Mouse (Mus musculus) MN1 (cell line): Measurements from ENCODE around the gene Inafm1.
"Not testable (repeated sequence)": the region's sequence is repeated elsewhere in the genome, so short reads cannot be mapped to it uniquely, and the experiment has no call there.

Experiments
- DNase-seq: peaks from one replicate; pipeline ENCODE4 v3.0.0-alpha.2; 2016; ENCODE audit warnings: low spot score

Inafm1 gene

DNA sequence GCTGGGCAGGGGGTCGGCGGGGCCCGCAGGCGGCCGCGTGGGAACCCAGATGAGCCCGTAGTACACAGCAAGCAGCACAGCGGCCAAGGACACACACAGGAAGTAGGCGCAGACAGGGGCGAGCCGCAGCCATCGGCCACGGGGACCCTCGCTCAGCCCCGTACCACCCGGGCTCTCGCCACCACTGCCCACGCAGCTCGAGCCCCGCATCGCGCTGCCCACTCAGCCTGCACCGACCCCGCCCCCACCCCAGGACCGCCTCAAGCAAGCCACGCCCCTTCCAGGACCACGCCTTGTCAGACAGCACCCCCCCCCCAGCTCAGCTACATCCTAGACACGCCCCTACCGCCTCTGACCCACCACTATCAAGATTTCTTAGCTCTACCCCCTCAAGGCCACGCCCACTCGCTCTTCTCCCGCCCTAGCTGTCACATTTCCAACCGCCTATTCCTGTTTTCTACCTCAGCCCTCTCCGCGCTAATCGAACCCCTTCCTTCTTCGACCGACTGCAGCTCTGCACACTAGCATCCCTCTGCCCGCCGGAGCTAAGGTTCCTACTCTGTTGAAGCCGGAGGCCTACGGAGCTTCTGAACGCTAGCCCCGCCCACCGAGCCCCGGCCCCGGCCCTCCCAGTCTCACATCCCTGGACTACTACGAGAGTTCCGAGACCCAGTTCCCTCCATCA, at the start of gene Inafm1:
TSS of gene Inafm1 (minus strand) at position 537 of the 685 bp plus-strand sequence.
- DNase-seq = peak; percentile 88

DNA sequence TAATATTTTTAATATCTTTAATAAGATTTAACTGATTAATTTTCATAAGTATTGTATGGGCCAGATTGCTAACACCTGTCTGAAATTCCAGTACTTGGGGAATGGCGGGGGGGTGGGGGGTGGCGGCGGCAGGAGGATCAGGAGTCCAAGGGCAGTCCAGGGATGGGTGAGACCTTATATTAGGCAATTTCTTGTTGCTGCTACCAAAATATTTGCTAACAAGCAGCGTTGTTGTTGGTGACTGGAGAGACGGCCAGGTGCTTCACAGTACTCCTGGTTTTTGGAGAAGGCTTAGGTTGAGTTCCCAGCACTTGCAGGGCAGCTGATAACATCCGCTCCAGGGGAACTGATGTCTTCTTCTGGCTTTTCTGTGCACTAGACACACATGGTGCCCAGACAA, 47.1 kb upstream of the Inafm1 start:
- DNase-seq = no peak

DNA sequence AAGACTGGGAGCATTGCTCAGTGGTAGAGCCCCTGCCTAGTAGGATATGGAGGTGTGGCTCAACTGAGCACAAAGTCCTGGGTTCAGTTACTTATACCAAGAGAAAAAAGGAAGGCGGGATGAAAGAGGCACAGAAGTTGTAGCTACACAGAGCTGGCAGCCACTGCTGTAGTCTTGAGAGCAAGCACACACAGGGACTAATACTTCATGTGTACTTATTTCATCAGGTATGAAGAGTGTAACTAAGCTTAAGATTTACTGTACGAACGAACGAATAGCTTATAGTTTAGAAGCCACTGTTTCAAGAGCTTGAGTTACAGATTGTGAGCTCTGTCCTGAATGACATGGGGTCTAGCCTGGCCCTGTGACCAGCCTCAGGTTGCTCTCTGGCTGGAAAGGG, 45.8 kb upstream of the Inafm1 start:
- DNase-seq = no peak

DNA sequence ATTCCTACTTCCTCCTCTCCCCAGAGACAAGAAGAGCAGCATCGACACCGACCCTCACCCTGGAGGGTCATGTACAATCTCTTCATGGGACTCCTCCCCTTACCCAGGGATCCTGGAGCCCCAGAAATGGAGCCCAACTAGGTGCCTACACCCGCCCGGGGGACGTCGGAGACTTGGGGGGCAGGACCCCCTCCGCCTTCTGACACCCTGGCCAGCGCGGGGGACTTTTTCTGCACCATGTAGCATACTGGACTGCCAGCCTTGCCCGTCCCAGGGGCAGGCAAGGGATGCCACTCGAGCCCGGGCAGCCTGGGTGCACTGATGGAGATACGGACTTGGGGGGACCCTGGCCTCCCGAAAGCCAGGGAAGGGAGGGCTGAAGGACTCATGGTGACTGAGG, 43.7 kb upstream of the Inafm1 start:
- DNase-seq = no peak

DNA sequence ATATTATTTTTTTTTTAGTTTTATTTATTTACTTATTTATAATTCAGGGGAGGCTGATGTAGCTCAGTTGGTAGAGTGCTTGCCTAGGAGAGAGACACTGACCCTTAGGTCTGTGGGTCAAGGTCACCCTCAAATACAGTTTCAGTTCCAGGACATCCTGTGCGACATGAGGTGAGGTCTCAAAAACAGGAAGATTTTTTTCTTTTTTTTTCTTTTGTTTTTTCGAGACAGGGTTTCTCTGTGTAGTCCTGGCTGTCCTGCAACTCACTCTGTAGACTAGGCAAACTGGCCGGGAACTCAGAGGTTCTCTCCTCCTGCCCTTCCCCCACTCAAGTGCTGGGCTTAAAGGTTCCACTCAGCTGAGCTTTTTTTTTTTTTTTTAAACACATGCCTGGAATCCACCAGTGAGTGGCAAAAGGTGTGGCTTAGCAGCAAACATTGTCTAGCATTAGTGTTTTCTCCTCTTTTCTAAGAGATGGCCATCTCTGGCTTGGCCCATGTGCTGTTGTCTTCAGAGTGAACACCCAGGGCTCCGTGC, 41.9 kb upstream of the Inafm1 start:
- no peak for DNase-seq

DNA sequence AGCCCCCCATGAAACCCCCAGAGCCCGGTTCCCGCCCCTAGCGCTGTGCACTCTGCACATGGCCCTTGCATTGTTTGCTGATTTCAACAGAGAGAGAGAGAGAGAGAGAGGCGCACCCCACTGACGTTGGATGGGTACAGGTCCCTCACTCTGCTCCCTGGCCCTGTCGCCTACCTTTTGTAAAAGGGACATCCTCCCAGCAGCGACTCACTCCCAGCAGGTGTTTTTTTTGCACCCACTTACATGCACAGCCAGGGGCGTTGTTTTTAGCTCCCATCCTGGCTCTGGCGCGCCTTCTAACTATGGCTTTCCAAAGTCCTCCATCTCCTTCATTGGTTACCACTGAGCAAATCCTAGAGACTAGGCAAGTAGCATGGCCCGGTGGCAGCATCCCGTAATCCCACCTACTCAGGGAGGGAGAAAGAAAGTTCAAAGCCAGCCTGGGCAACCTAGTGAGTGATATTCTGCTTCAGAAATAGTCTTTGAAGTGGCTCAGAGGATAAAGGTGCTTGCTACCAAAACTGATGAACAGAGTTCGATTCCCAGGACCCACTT, 40.9 kb upstream of the Inafm1 start:
- DNase-seq = no peak

DNA sequence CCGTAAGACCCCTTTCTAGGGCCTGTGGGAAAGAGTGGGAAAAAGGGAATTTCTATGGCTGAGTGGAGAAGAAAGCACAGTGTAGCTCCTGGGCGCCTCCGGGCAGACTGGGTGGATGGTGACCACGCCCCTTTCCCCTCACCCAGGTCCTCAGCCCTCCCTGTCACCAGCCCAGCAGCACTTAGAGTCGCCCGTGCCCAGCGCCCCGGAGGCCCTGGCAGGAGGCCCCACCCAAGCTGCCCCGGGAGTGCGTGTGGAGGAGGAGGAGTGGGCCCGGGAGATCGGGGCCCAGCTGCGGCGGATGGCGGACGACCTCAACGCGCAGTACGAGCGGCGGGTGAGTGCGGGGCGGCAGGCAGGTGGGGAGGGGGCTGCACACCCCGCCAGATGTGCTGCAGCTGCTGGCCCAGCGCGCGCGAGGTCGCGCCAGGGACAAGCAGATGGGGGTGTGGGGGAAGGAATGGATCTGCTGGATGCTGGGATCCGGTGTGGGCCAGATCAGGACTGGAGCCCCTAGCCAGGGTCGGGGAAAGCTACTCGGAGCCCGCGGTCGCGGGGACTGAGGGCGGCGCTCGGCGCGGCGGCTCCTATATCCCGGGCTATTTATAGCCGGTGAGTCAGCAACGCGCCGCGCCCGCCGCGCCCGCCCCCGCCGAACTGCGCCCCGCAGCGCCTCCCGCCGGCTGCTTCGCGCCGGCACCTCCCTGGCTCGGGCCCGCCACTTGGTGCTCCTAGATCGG, 40.2 kb upstream of the Inafm1 start:
- peak; percentile 85 for DNase-seq

DNA sequence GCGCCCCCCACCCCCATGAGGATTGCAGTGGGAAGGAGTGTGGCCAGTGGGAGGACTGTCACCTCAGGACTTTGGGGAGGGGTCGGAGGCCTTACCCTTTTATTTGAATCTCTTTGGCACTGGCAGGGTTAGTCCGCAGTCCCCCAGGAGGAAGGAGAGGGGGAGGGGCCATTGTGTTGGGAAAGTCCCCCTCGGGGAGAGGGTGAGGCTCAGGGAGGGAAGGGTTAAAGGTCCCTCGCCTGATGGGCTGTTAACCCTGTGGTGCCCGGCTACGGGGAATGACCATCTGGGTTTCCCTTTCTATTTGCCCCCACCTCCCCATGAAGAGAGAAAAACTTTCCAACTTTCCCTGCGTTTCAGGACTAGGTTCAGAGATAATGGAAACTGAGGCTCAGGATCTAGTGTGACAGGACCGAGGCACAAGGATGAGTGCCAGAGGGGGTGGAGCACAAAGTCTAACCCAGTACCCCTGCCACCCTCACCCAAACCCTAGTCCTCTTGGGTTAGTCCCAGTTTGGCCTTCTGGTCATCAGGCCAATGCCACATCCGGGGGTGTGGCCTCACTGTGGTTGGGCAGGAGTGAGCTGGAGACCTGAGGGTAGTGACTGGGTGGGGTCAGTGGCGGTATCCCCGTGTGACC, 39.4 kb upstream of the Inafm1 start:
- DNase-seq = peak; percentile 56

DNA sequence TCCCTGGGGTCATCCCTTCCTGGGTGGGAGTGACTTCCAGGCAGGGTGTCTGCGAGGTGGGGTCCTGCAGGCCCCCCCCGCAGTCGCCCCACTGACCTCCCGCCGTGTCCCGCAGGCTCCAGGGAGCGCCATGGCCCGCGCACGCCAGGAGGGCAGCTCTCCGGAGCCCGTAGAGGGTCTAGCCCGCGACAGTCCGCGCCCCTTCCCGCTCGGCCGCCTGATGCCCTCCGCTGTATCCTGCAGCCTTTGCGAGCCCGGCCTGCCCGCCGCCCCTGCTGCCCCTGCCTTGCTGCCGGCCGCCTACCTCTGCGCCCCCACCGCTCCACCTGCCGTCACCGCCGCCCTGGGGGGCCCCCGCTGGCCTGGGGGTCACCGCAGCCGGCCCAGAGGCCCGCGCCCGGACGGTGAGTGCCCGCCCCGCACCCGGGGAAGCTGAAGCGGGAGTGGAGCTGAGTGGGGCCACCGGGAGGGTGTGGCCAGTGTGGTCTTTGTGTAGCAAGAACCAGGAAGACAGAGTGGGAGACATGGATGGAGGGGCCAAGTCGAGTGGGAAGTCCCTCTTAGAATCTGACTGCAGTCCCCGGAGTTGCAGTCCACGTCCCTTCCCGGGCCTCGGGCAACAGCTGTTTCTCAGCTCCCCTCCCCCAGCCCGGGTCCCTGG, 38.7 kb upstream of the Inafm1 start:
- DNase-seq = no peak

DNA sequence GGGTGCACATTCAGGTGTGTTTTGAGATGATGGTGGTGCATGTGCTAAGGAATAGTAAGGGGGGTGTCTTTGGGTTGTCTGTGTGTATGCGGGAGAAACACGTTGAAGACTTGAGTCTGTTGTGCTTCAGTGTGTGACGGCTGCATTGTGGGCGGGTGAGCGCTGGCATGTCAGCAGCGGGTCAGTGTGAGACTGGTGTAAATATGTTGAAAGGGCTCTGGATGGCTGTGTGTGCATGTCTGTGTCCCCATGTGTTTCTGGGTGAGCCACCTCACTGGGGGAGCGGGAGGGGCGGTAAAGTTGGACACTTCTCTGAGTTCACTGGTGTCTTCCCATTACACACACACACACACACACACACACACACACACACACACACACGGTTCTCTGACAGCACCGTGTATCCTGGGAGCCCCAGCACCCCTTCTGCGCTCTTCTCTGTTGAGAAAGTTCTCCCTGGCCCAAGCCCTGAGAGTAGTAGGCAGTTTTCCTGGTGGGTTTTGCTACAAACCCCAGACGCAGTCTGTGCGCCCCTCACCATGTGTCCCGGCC, 38.1 kb upstream of the Inafm1 start:
- no peak for DNase-seq

DNA sequence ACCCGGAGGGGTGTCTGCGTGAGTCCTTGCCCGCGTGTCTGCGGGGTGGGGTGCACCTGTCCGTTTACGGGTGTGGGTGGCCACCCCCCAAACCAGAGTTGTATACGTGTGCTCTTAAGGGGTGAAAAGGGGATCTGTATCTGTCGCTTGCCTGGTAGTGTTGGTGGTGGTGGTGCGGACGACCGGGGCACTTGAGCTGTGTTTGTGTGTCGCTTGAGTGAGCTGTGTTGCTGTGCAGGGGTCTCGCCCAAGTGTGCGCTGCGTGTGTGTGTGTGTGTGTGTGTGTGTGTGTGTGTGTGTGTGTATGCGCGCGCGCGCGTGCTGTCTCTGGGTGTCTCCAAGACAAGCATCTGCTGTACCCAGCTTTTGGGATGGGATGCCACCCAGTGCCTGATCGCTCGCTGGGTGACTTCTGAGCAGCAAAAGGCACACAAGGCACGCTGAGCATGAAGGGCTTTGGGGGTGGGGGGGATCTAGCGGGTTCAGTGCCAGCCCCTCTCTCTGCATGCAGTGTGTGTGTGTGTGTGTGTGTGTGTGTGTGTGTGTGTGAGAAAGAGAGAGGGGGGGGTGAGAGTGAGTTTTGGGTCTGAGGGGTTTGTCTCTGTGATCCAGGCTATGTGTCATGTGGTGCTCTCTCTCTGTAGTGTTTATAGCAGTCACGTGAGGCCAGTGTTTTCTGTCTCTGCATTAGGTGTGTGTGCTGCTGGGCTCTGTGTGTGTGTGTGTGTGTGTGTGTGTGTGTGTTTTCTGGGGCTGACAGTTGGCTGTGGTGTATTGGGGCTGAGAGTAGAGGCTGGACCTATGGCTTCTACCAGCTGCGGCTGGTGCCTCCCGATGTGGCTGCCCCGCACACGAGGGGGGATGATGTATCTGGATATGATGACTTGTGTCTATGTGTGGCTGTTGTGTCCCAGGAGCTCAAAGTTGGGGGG, 37.4 kb upstream of the Inafm1 start:
- DNase-seq = peak; percentile 34

DNA sequence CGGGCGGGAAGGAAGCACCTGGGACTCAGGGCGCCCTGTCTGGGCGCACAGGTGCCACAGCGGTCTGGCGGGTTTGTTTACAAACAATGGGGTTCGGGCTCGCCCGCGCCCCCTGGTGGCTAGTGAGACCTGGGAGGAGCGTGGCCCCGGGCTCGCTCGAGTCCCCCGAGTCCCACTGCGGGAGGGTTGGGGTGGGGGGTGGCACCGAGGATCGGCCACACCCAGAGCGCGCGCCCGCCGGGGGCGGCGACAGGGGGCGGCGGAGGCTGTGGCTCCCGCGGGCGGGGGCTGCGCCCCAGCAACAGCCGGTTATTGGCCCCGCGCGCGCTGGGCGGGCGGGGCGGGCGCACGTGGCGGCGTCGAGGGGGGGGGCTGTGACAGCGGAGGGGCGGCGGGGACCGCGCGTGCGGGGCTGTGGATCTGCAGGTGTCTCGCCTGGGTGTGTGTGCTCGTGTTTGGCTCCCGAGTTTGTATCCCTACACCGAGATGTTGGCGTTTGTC, 36.7 kb upstream of the Inafm1 start:
- peak; percentile 89 for DNase-seq

DNA sequence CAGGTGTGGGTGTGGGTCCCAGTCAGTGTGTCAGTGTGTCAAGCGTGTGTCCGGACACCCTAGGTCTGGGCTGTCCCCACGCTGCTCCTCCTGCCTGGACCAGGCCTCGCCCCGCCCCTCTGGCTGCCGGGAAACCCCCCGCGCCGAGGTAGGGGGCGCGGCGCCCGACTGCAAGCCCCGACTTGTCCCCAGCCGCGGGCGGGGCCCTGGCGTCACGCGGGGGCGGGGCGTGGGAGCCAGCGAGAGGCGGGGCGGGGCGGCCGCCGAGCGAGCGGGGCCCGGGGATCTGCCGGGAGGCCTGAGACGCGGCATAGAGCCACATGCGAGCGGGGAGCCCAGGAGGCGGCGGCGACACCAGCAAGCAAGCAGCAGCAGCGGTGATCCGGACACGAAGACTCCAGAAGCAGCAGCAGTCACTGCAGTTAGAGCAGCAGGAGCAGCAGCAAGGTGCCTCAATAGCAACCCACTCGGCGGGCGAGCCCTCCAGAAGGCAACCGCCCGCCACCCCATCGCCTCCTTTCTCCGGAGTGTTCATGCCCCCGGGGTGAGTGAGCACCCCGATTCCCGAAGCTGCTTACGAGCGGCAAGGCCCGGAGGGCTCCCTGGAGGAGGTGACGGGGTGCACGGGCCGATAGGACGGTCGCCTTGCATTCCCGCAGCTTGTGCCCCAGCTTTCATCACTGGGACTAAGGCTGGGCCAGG, 36.1 kb upstream of the Inafm1 start:
- DNase-seq = peak; percentile 88

DNA sequence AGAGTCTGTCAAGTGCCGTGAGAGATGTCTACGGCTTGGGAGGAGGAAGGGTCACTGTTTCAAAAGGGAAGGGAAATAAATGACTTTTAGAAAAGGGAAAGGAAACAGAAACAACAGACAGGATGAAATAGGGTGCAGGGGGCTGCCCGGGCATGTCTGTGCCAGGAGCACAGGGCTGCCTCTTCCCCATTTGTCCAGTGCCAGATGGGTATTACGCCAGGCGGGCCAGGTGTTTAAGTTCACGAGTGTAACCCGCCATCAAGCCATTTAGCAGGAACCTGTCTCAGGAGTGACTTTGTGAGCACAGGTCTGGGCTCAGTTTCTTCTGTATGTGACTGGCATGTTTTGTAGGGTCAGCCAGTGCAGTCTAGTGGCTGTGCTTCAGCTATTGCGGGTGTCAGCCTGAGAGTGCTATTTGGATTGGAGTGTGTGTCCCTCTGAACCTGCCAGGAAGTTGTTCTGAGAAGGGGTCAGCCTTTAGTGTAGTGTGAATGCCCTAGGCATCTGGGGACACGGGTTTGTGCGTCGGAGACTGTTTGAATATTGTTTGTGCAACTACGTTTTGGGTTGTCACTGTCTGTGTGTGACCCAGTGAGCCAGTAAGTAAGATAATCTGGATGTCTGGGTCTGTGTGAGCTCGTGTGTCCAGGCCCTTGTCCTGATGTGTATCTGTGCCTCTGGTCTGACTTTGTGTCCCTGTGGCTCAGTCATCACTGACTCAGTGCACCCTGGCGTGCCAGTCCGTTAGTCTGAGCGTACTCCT, 35.3 kb upstream of the Inafm1 start:
- DNase-seq = no peak

DNA sequence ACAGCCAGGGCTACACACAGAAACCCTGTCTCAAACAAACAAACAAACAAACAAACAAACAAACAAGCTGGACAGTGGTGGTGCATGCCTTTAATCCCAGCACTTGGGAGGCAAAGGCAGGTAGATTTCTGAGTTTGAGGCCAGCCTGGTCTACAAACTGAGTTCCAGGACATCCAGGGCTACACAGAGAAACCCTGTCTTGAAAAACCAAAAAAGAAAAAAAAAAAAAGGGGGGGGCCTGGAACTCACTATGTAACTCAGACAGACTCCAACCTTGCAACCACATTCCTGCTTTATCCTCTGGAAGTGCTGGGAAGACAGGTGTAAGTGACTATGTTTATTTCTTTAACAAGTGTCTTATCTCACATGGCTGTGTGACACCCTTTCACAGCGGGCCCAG, 34.7 kb upstream of the Inafm1 start, which contains the start of gene Bbc3:
TSS of gene Bbc3 (plus strand) at position 301 of the 400 bp plus-strand sequence.
- not testable (repeated sequence) for DNase-seq

DNA sequence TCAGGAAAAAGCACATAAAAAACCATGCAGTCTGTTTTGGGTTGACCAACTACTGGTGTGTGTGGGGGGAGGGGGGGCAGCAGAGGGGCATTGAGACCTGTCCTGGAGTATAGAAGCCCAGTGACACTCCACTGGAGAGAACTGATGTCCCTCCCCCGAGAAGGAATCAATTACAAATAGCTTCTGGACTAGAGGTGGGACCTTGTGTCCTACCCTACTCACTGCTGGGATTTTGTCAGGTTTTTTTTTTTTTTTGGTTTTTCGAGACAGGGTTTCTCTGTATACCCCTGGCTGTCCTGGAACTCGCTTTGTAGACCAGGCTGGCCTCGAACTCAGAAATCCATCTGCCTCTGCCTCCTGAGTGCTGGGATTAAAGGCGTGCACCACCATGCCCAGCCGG, 33.7 kb upstream of the Inafm1 start:
- not testable (repeated sequence) for DNase-seq

DNA sequence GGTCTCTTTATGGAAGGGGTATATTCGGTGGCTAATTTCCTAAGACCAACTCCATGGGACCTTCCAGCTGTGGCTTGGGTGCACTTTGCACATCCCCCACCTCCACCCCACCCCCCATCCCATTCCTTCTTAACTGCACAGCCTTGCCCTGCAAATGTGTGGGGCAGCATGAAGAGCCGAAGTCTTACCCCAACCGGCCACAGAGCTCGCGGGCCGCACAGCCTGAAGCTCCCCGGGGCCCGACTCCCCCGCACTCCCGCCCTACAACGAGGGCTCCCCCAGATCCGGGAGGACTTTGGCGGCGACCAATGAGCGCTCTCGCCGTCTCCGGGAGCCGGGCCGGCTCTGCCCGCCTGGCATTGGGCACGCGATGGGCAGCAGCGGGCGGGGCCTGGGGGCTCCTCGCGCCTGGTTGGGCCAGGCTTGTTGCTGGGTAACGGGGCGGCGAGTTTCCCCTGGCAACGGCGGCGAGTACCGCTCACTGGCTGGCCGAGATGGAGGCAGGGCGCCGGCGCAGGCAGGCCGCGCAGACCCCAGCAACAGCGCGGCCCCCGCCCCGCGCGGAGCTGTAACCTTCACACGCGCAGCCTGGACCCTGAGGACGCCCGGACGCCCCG, 26.1 kb upstream of the Inafm1 start:
- peak; percentile 92 for DNase-seq

DNA sequence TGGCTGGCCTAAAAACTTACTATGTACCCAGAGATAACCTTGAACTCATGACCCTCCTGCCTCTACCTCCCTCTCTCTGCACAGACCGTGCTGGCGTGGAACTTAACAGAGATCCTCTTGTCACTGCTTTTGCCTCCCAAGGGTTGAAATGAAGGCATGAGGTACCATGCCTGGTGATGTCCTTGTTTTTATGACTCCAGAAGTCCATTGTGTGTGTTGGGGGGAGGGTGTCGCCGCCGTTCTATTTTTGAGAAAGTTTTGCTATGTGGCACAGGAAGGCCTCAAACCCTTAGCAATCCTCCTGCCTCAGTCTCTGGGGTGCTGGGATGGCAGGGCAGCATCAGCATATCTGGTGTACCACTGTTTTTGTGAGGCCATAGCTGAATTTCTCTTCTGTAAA, 25.5 kb upstream of the Inafm1 start:
- DNase-seq = no peak
